Mouse (Mus musculus) ES-E14 (cell line): ENCODE measurements around the gene Fyco1.

ENCODE experiments used
- CHD2 ChIP-seq: IDR thresholded peaks from 2 replicates; pipeline ENCODE4 v1.6.1; 2014; ENCODE audit warnings: mild to moderate bottlenecking, low read depth, low read length, inconsistent platforms
- HCFC1 ChIP-seq: IDR thresholded peaks from 2 replicates; pipeline ENCODE4 v1.6.1; 2012; ENCODE audit warnings: low read length, inconsistent platforms, borderline replicate concordance; ENCODE audit not compliant: insufficient read depth
- MAFK ChIP-seq: IDR thresholded peaks from 2 replicates; pipeline ENCODE4 v1.6.1; 2014; ENCODE audit warnings: mild to moderate bottlenecking, low read depth, low read length, inconsistent platforms; ENCODE audit not compliant: insufficient read depth
- ZC3H11A ChIP-seq: IDR thresholded peaks from 2 replicates; pipeline ENCODE4 v1.6.1; 2012; ENCODE audit warnings: low read depth, mild to moderate bottlenecking, inconsistent platforms, low read length, borderline replicate concordance
- ZNF384 ChIP-seq: IDR thresholded peaks from 2 replicates; pipeline ENCODE4 v1.6.1; 2012; ENCODE audit warnings: low read depth, low read length, inconsistent platforms

GRCm38 (mm10) chr9:123828916-123829315 is 22.8 kb downstream of the Fyco1 start:
- TF ChIP-seq HCFC1 (no peak), ZC3H11A (no peak), CHD2 (no peak), ZNF384 (no peak), MAFK (no peak)
